In genomic region chr9:83342491-83343370, GRCm38 (mm10) we compare ENCODE assay signal across 22 mouse cellular contexts.
DNase-seq lines count a peak whose midpoint lies in the region; ATAC-seq lines count a peak whose summit lies in the region.
"Had no signal": no experiment of that assay in that cellular context is flagged by ENCODE, and none has a peak within 500 bp of the region (broad histone marks: within the 10 kb centered on the region; RNA-seq: fewer than 3 reads in every experiment).

No protein-coding gene starts in this region.

- ATAC-seq in CD4-positive, CD25-positive, alpha-beta regulatory T cell, adult 4 months = peak; percentile 81
- ATAC-seq in activated CD4-positive, CD25-positive, alpha-beta regulatory T cell, adult 4 months = peak; percentile 59
- ATAC-seq: forebrain, embryonic 14.5 days; hindbrain, embryonic 16.5 days; intestine, embryonic 16.5 days had no signal

- DNase-seq in 3T3-L1 (ENCODE audit: low read depth, low spot score) = peak; percentile 81
- peak; percentile 6 for DNase-seq in induced T-regulatory cell, adult 2 months (ENCODE audit: low read depth)
- no peak for DNase-seq in ovary, postnatal 10 days (ENCODE audit: low spot score)
- DNase-seq in retina, postnatal 1 day = no peak
- DNase-seq in thymus, adult 18-20 months = no peak
- DNase-seq in thymus, postnatal 4 days = no peak
- DNase-seq: adrenal gland, adult 2 months; adrenal gland, postnatal 25 days; B cell, adult 2 months; cerebellum, adult 18-20 months; cerebellum, adult 9-11 months; cerebellum, postnatal 36 days; gastrocnemius, adult 2 months; gastrocnemius, postnatal 25 days; heart, adult 11 months; heart, postnatal 4 days; kidney, adult 2 months had no signal

Comparison
In these comparisons a context has a peak if more than half of its experiments do, and no peak if none do; other contexts are left out.
1. DNase-seq: peak in 3T3-L1 (single experiment) and induced T-regulatory cell, adult 2 months (single experiment); none in ovary, postnatal 10 days (single experiment), retina, postnatal 1 day (single experiment), thymus, adult 18-20 months (0 of 2) and thymus, postnatal 4 days (single experiment).